Mouse (Mus musculus): ENCODE data around the gene Ppp1r12a.
A peak's percentile ranks its signal among the peaks of the same experiment; 100 is the strongest.

The Ppp1r12a gene

GRCm38 (mm10) chr10:108161261-108162256 lies at the start of gene Ppp1r12a:
Ppp1r12a (plus strand) TSS chr10:108162193.
- peak; percentile 94 for DNase-seq

- DNase-seq, result no peak
Observed at GRCm38 (mm10) chr10:108113361-108114237, 48.4 kb upstream of the Ppp1r12a start.

GRCm38 (mm10) chr10:108118200-108119163 lies 43.5 kb upstream of the Ppp1r12a start:
- DNase-seq, result peak; percentile 19

GRCm38 (mm10) chr10:108119416-108119815 lies 42.6 kb upstream of the Ppp1r12a start:
- no peak for DNase-seq

GRCm38 (mm10) chr10:108124934-108125599 lies 36.9 kb upstream of the Ppp1r12a start:
- DNase-seq, result no peak

- no peak for DNase-seq
Observed at GRCm38 (mm10) chr10:108129167-108129566, 32.8 kb upstream of the Ppp1r12a start.

GRCm38 (mm10) chr10:108131858-108132257 lies 30.1 kb upstream of the Ppp1r12a start:
- no peak for DNase-seq

GRCm38 (mm10) chr10:108133253-108133652 lies 28.7 kb upstream of the Ppp1r12a start:
- no peak for DNase-seq

- DNase-seq, result no peak
Observed at GRCm38 (mm10) chr10:108133745-108134144, 28.2 kb upstream of the Ppp1r12a start.

GRCm38 (mm10) chr10:108138347-108138746 lies 23.6 kb upstream of the Ppp1r12a start:
- no peak for DNase-seq

- no peak for DNase-seq
Observed at GRCm38 (mm10) chr10:108139788-108140187, 22.2 kb upstream of the Ppp1r12a start.

GRCm38 (mm10) chr10:108140742-108141141 lies 21.3 kb upstream of the Ppp1r12a start:
- no peak for DNase-seq

- no peak for DNase-seq
Observed at GRCm38 (mm10) chr10:108143991-108144525, 17.9 kb upstream of the Ppp1r12a start.

- no peak for DNase-seq
Observed at GRCm38 (mm10) chr10:108145701-108146100, 16.3 kb upstream of the Ppp1r12a start.

GRCm38 (mm10) chr10:108147031-108147430 lies 15.0 kb upstream of the Ppp1r12a start:
- DNase-seq, result no peak

GRCm38 (mm10) chr10:108153301-108153700 lies 8.7 kb upstream of the Ppp1r12a start:
- no peak for DNase-seq

- no peak for DNase-seq
Observed at GRCm38 (mm10) chr10:108155042-108155686, 6.8 kb upstream of the Ppp1r12a start.

GRCm38 (mm10) chr10:108155687-108156067 lies 6.3 kb upstream of the Ppp1r12a start:
- no peak for DNase-seq

- no peak for DNase-seq
Observed at GRCm38 (mm10) chr10:108156128-108156527, 5.9 kb upstream of the Ppp1r12a start.

GRCm38 (mm10) chr10:108159002-108159401 lies 3.0 kb upstream of the Ppp1r12a start:
- no peak for DNase-seq
